Mouse (Mus musculus) right cerebral cortex, postnatal 10 days (tissue): Measurements from ENCODE around the gene Wdr90.

Source experiments
- DNase-seq, 2 experiments: peaks; one replicate each; pipeline ENCODE4 v3.0.0; 2021; ENCODE audit warnings: low spot score in 2 of 2

Wdr90 gene

GRCm38 (mm10) chr17:25830806-25831431, 30.4 kb downstream of the Wdr90 start:
- DNase-seq = peak in 1 of 2 experiments; percentile 61

- no peak for DNase-seq
Measured at GRCm38 (mm10) chr17:25830200-25830753, 31.0 kb downstream of the Wdr90 start.

DNA sequence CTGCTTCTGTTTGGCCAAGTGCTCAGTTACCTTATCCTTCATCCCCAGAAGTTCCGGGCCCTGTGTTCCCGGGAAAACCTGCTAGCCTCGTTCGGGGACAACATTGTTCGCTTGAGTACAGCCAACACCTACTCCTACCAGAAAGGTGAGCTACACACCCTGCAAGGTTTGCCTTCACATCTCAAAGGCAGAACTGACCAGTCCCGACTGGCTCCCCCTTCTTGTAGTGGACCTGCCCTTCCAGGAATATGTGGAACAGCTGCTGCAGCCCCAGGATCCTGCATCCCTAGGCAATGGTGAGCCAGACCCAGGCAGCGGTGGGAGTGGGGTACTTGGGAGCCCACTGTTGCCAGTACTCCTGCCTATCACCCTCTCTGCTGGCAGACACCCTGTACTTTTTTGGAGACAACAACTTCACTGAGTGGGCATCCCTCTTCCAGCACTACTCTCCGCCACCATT, 31.7 kb downstream of the Wdr90 start:
- DNase-seq = peak in 1 of 2 experiments; percentile 32

- peak; percentile 90 to 93 for DNase-seq
Measured at GRCm38 (mm10) chr17:25828712-25829557, 32.4 kb downstream of the Wdr90 start, which contains the start of gene Jmjd8. Gene Jmjd8 (plus strand): TSS chr17:25828867.

DNA sequence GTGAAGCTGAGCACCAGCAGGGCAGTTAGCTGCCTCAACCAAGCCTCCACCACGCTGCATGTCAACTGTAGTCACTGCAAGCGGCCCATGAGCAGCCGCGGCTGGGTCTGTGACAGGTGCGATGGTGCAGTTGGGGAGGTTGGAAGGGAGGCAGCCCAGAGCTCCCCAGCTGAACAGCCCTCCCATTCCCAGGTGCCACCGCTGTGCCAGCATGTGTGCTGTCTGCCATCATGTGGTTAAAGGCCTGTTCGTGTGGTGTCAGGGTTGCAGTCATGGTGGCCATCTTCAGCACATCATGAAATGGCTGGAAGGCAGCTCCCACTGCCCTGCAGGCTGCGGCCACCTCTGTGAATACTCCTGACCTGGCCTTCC, 33.1 kb downstream of the Wdr90 start:
- DNase-seq = peak in 1 of 2 experiments; percentile 40

GRCm38 (mm10) chr17:25827546-25828222, 33.6 kb downstream of the Wdr90 start:
- DNase-seq = no peak

- peak in 1 of 2 experiments; percentile 23 for DNase-seq
Measured at GRCm38 (mm10) chr17:25827011-25827410, 34.3 kb downstream of the Wdr90 start.

DNA sequence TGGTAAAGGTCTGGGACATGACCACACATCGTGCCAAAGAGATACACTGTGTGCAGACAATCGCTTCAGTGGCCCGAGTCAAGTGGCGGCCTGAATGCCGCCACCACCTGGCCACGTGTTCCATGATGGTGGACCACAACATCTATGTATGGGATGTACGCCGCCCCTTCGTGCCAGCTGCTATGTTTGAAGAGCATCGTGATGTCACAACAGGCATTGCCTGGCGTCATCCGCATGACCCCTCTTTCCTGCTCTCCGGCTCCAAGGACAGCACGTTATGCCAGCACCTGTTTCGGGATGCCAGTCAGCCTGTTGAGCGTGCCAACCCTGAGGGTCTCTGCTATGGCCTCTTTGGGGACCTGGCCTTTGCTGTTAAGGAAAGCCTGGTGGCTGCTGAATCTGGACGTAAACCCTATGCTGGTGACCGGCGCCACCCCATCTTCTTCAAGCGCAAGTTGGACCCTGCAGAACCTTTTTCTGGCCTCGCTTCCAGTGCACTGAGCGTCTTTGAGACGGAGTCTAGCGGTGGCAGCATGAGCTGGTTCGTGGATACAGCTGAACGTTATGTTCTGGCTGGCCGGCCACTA, 35.2 kb downstream of the Wdr90 start:
- DNase-seq = peak in 1 of 2 experiments; percentile 27

DNA sequence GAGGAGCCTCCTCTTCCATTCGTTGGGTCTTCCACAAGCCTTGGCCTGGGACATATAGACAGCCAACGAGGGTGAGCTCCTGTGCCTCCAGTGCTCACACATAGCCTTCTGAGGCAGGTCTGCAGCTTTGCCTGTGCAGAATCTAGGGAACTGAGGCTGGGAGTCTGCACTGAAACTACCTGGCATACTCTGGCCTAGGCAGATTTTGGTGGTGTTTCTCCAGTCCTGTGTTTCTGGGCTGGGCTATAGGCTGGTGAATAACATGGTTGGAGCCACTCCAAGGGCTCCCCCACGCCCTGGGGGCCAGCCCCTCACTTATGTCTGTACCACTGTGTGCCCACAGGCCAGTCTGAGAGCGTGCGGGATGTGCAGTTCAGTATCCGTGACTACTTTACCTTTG, 36.0 kb downstream of the Wdr90 start:
- DNase-seq = no peak

- DNase-seq = no peak
Measured at GRCm38 (mm10) chr17:25824362-25825142, 36.7 kb downstream of the Wdr90 start.

GRCm38 (mm10) chr17:25823452-25823851, 37.8 kb downstream of the Wdr90 start, which contains the start of gene Wdr24:
Gene Wdr24 (plus strand): TSS chr17:25823627.
- DNase-seq = peak; percentile 89 to 90

DNA sequence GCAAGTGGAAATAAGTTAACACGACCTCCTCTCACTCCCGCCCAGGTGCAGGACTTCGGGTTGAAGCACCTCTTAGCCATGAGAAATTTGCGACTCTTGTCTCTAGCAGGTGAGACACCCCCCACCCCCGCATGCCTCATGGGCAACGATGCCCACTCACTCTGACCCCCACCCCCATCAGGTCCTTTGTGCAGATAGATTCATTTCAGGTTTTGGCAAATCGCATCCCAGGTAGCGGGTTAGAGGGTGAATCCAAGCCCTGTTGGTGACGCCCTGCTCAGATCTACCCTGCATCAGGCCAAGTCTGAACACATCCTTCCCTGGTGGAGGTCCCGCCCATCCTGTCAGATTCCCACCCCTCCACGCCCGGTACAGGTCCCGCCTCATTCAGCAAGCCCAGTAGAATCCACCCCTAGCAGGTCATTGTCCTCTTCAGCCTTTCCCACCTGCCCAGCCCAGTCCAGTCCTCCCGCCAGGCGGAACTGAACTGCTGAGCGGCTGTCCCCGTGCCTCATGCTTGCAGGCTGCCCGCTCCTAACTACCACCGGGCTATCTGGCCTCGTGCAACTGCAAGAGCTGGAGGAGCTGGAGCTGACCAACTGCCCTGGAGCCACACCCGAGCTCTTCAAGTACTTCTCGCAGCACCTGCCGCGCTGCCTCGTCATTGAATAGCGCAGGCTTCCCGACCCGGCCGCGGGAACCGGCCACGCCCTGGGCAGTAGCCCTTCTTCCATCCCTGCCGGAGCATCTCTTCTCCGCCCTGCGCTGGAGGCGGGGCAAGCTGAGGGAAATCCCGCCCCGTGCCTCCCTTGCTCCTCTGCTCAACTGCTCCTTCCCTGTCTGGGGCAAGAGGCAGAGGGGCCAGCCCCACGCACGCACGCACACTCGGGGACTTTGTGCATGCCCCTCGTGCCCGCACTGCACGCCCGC, 42.2 kb downstream of the Wdr90 start:
- DNase-seq = no peak

- no peak for DNase-seq
Measured at GRCm38 (mm10) chr17:25817662-25818061, 43.6 kb downstream of the Wdr90 start.

- peak; percentile 87 to 90 for DNase-seq
Measured at GRCm38 (mm10) chr17:25813471-25813870, 47.8 kb downstream of the Wdr90 start.

DNA sequence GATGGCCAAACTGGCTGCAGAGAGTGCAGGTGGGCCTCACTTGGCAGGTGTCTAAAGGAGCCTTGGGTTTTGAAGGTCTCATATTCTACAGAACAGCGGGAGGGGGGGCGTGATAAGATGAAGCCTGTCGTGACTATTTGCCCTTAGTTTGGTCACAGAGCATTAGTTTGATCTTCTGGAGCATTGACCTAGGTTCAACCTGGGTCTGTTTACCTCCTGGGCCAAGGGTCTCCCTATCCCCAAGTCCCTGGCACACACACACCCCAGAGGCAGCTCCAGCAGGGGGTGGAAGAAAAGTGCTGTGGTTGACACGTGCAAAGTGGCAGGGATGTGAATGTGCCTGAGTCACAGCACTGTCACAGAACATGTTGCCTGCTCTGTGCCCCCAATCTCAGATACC, 50.4 kb downstream of the Wdr90 start:
- DNase-seq = peak in 1 of 2 experiments; percentile 44

- peak in 1 of 2 experiments; percentile 70 for DNase-seq
Measured at GRCm38 (mm10) chr17:25809606-25810340, 51.5 kb downstream of the Wdr90 start.

- peak; percentile 94 to 95 for DNase-seq
Measured at GRCm38 (mm10) chr17:25808789-25809605, 52.3 kb downstream of the Wdr90 start, which contains the start of gene Fbxl16. Gene Fbxl16 (plus strand): TSS chr17:25809085.

GRCm38 (mm10) chr17:25808028-25808427, 53.3 kb downstream of the Wdr90 start:
- DNase-seq = peak in 1 of 2 experiments; percentile 45
